In the genomic region with DNA sequence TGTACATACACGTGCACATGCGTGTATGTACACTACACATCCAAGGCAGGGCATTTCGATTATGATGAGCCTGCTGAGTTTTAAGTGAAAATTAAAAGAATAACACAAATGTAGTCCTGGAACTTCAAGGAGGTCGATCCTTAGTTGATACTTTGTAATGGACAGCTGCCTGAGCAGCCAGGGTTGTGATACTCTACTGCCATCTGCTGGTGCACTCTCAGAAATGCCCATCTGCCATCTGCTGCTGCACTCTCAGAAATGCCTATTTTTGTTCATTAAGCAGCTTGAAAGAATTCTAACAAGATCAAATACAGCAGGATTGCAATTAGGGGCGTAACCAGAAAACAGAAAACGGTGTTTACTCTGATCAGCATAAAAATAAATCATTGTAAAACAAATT, we compare ENCODE assay signal across 8 mouse cellular contexts.
DNase-seq lines count a peak whose midpoint lies in the region; ATAC-seq and TF ChIP-seq lines count a peak whose summit lies in the region.

No protein-coding gene starts in this region.

- peak; percentile 63 for TF ChIP-seq CTCF in liver, postnatal 0 days (IDR thresholded peaks at IDR 0.05; ENCODE audit: low read depth)

- H3K9me3 ChIP-seq in forebrain, embryonic 10.5 days: no peaks in the 10 kb centered on the region
- H3K9me3 ChIP-seq in liver, postnatal 0 days (ENCODE audit: low read length): no peaks in the 10 kb centered on the region

- no peaks in the 10 kb centered on the region for H3K4me1 ChIP-seq in forebrain, embryonic 10.5 days
- H3K4me1 ChIP-seq in liver, postnatal 0 days (ENCODE audit: insufficient read depth): no peaks in the 10 kb centered on the region

- WGBS in forebrain, embryonic 10.5 days: 34% methylated on average over 6 of the region's 6 CpGs
- WGBS in liver, postnatal 0 days (ENCODE audit: insufficient replicate concordance): 26% methylated on average over 6 of the region's 6 CpGs

- H3K36me3 ChIP-seq in forebrain, embryonic 10.5 days (replicated peaks): no peaks in the 10 kb centered on the region
- H3K36me3 ChIP-seq in liver, postnatal 0 days (replicated peaks; ENCODE audit: insufficient read depth, low read length): no peaks in the 10 kb centered on the region

- no peak overlapping the region for H3K27ac ChIP-seq in forebrain, embryonic 10.5 days
- no peak overlapping the region for H3K27ac ChIP-seq in liver, postnatal 0 days (ENCODE audit: low read depth)

- no peak for ATAC-seq in liver, postnatal 0 days
- ATAC-seq in erythroblast, adult 5-6 weeks (replicated peaks; ENCODE audit: low FRiP score, poor library complexity, severe bottlenecking): no peak

- no peak overlapping the region for H3K9ac ChIP-seq in liver, postnatal 0 days (replicated peaks)

- no peak for TF ChIP-seq EP300 in liver, postnatal 0 days (IDR thresholded peaks at IDR 0.05; ENCODE audit: low read depth)

- H3K4me2 ChIP-seq in liver, postnatal 0 days (ENCODE audit: low read depth, low read length): no peak overlapping the region

- H3K27me3 ChIP-seq in forebrain, embryonic 10.5 days (ENCODE audit: poor library complexity, severe bottlenecking): no peaks in the 10 kb centered on the region
- no peaks in the 10 kb centered on the region for H3K27me3 ChIP-seq in liver, postnatal 0 days (ENCODE audit: insufficient read depth, low read length)

- no peak overlapping the region for H3K4me3 ChIP-seq in forebrain, embryonic 10.5 days
- H3K4me3 ChIP-seq in liver, postnatal 0 days (ENCODE audit: low read depth, low read length): no peak overlapping the region

- peak; percentile 7 for DNase-seq in ovary, postnatal 14 days (ENCODE audit: low spot score)
- no peak for DNase-seq in ovary, adult 18-20 months (ENCODE audit: low spot score)
- DNase-seq in adrenal gland, postnatal 14 days: peak; percentile 32
- DNase-seq in forebrain, embryonic 10.5 days (ENCODE audit: extremely low spot score, low spot score): peak; percentile 29
- DNase-seq in kidney, adult 9 months: peak; percentile 58
- peak; percentile 29 for DNase-seq in liver, postnatal 0 days
- DNase-seq in right cerebral cortex, adult 2 months (ENCODE audit: low spot score in 2 of 2): peak; percentile 55 to 67
